Mouse (Mus musculus) embryonic fibroblast, embryonic 13.5 days (primary cell): ENCODE measurements around the gene Mybpc3.

Experiments
- CTCF ChIP-seq: IDR thresholded peaks from 2 replicates; pipeline ENCODE4 v1.5.1; 2011; ENCODE audit warnings: mild to moderate bottlenecking, control low read depth, low read length, moderate library complexity, borderline replicate concordance; ENCODE audit not compliant: insufficient read depth
- POLR2A ChIP-seq: IDR thresholded peaks from 2 replicates; pipeline ENCODE4 v1.6.1; 2011; ENCODE audit warnings: low read depth, mild to moderate bottlenecking, control low read depth, low read length, moderate library complexity

GRCm38 (mm10) chr2:91113334-91113733 is 4.6 kb upstream of the Mybpc3 start:
- no peak for TF ChIP-seq CTCF
- no peak for TF ChIP-seq POLR2A
